Mouse (Mus musculus) left cerebral cortex, adult 8-10 months (tissue): ENCODE data around the gene Piwil4. TPM values are rescaled to one million over a fixed set of nuclear protein-coding genes. Genes with fewer than 3 reads are reported as not detected.
"Not testable (repeated sequence)": the region's sequence is repeated elsewhere in the genome, so short reads cannot be mapped to it uniquely, and the experiment has no call there.

Source experiments
- DNase-seq, 2 experiments: peaks; one replicate each; pipeline ENCODE4 v3.0.0; 2022; ENCODE audit warnings: low spot score in 2 of 2
- total RNA-seq, 4 experiments: library from RNA; stranded (reverse); gene quantifications; 2 replicates each; pipeline ENCODE4 v1.2.4; 2022

Gene Piwil4
- total RNA-seq, 4 experiments from 2014 or later, result not detected

DNA sequence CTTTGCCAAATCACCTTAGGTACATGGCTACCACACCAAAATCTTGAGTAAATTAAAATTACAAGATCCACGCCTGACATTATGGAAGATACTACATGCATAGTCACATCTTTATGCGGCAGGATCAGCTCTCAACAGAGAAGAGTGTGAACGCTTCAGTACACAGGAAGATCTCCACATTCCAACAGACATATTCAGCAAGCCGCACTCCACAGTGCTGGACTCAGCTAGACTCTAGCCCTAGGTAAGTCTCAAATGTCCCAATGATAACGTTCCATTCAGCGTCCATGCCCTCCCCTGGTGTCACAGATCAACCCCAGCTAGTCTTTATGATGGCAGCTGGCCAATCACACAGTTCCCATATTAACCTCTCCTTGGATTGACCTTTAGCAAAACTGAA is 14.5 kb downstream of the Piwil4 start:
- DNase-seq, result no peak

DNA sequence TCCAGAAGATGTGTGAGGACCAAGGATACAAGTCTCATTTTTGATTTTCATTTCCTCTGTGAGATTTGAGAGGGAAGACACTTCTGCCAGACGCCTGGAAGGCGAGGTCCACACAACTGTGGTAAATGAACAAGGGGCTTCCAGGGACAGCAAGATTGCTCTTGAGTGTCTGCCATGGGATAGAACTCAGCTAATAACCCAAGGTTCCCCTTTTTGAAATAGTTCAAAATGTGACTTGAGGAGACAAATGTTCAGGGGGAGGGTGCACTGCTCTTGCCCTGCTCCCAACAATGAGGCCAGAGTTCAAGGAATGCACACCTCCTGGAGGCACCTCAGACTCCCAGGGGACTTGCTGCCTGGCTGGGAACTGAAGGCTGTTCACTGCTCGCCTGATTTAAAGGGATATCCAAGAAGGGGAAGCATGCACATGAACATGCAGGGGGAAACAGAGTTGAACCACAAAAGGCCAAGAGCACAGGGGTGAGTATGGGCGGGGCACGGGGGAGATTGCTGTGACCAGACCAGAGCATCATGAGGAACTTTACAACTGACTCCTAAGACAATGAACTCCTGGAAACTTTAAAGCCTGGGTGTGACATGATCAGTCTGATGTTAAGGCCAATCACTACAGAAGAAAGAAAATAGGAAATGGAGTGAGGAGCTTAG is 15.6 kb downstream of the Piwil4 start:
- no peak for DNase-seq

DNA sequence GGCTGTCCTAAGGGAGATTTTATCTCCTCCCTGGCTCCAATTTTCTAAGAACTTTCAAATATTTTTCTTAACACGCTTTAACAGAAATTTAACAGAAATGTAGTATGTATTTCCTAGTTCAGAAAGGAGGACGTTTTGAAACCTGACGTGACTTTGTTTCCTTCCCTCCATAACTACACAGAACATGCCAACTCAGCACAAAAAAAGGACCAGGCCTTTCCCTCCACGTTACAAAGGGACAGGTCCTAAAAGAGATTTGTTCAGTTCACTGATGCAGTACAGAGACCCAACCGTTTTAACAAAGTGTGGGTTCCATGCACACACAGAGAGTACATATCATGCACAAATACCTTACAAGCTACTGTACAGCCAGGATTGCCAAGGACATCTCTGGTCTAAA is 18.9 kb downstream of the Piwil4 start:
- DNase-seq, result no peak

DNA sequence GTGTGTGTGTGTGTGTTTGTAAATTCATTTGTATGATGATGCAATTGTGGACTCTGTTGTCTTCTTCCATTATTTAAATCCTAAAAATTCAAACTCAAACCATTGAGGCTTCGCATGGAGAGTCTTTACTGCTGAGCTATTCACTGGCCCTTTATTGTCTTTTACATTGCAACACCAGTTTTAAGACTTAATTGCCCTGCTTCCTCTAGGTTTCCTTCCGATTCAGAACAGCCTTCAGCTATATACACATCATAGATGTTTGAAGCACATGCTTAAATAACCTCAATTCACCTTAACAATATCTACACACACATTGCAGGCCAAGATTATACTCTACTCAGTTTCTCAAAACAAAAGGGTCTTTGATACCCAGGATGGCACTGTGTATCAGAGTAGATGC is 20.1 kb downstream of the Piwil4 start:
- no peak for DNase-seq

DNA sequence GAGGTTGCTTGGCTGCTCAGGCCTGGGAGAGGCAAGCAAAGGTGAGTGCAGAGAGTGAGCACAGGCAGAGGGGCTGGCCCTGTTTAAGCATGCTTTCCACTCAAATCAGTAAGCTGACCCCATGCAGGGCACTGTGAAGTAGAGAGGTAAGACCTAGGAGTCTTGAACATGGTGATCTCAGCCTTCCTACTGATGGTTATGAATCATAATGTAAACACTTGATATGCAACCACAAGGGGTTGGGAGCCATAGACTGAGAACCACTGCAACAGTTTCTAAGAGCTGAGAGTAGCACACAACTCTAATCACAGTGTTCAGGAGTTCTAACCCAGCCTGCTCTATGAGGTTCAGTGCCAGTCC is 22.2 kb downstream of the Piwil4 start:
- DNase-seq, result no peak

DNA sequence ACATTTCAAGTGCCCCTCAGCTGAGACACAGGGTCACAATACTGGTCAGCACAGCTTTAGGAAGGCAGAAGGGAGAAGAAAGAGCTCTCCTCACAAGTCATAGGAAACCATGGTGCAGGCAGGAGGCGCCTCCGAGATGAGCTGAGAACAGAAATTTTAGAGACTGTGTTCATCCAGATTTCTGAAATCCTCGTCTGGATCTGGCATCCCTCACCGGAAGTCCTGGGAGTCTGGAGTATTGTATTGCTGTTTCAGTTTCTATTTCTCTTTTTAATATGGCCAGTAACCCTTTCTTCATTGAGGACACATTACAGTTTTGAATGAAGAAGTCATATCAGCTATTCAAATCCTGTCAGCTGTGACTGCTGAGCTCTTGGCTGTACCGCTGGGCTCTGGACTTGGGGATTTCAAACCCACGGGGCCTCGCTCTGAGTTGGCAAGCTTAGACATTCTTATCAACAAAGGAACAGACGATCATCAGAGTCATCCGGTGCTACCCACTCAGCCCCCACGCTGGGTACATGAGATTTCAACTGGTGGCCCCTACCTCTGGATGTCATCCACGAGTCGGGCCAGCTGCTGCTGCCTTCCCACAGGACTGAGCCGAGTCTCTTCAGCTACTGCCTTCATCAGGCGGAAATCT is 22.7 kb downstream of the Piwil4 start:
- no peak for DNase-seq

DNA sequence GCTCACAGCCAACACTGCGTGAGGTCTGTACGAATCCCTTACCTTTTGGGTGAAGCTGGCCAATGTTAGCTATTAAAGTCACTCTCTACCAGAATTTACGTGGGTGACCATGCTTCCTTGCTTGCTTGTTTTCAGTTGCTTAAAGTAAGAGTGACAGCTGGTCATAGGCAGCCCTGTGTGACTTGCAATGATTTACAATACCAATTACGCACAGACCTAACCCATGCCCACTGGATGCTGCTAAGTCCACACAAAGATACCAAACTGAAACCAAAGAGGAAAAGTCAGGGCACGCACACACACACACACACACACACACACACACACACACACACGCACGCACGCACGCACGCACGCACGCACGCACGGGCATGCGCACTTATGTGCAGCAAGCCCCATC is 25.3 kb downstream of the Piwil4 start:
- no peak for DNase-seq

DNA sequence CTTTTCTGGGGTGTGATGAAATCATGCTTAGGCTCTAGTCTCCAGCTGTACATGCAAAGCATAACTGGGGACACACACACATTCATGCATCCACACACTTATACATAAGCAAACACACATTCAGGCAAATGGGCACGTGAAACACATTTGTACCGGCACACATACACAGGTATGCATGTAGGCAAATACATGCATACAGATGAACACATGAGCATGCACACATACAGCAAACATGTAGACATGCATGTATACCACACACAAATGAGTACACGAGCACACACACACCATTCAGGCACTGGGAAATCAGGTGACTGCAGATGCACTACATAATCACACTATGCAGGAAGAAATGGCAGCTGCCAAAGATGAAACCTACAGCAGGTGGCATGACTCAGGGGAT is 29.6 kb downstream of the Piwil4 start:
- DNase-seq, result no peak

DNA sequence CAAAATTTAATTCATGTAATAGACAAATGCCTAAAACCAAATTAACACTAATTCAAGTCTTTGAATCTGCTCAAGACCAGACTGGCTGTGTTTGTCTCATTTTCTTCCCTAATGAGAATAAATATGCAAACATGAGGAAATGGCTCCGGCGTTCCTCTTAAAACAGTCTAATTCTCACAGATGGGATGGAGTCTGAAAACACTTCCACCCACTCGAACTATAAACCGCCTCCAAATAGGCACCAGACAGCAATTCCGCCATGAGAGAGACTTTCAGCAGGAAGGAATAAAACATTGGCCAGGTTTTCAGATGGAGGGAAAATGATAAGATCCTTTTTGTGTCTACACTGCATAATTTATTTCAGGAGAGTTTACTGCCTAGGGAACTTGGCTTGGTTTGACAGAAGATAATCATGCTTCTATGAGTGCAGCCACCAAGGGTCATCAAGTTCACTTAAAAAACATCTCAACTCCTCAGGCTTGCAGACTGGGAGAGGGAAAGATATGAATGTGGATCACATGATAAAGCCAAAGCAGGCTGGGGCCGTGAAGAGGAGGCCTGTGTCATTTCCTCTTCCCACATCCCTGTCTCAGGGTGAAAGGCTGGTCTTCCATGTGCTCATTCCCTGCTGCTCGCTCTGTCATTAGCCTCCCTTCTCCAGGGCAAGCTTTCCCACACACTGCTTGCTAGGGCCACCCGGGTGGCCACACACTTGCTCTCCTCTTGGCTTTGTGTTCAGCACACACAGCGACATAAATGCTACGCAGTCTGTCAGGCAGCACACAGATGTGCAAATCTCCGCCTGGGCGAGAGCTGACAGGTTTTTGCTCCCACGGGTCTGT is 35.0 kb downstream of the Piwil4 start:
- DNase-seq, result peak in 1 of 2 experiments; percentile 24

DNA sequence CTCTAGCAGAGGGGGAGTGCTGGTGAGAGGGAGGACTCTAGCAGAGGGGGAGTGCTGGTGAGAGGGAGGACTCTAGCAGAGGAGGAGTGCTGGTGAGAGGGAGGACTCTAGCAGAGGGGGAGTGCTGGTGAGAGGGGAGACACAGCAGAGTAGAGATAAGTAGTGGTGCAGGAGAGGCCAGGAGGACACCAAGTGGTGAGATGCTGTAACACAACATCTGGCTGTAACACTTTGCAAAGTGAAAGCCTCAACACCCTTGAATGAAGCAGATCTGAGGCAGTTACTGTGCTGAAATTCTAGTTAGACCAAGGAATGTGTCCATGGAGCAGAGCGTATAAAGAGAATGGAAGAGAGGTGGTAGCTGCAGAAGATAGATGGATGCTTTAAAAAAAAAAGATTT is 39.7 kb downstream of the Piwil4 start:
- DNase-seq, result not testable (repeated sequence)

DNA sequence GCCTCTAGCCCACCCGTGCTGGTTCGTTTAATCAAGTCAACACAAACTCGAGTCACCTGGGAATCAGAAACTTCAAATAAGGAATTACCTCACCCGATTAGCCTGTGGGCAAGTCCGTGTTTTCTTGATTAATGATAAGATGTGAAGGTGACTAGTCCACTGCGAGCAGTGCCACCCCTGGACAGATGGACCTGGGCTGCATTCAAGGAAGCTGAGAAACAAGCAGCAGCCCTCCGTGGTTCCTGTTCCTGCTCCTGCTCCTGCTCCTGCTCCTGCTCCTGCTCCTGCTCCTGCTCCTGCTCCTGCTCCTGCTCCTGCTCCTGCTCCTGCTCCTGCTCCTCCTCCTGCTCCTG is 41.3 kb downstream of the Piwil4 start:
- DNase-seq, result no peak

DNA sequence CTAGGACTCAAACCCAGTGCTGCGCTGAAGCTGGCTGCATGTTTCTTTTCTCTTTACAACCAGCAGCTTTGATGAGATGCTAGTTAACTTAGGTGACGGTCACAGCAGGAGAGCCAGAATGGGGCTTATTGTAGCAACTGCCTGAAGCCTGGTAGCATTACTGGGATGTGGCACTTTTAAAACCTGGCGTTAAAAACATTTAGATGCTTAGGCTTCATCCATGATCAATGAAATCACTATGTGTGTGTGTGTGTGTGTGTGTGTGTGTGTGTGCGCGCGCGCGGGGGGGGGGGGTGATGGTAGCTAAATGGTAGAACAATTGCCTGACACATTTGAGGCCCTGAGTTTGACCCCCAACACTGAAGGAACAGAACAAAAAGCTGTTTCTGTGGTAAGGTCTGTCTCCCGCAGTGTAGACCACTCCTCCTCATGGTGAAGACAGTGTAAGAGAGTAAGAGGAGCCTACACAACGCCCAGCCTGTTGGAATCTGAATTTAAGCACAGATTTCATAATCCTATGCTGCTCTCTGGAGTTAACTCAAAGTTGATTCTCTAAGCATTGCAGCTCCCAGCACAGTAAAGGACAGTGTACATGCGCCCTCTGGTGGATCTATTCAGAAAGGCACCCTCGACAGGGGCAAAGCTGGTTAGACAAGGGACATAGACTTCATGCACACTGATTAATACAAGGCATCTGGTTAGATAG is 41.8 kb downstream of the Piwil4 start:
- DNase-seq, result peak; percentile 66 to 90

DNA sequence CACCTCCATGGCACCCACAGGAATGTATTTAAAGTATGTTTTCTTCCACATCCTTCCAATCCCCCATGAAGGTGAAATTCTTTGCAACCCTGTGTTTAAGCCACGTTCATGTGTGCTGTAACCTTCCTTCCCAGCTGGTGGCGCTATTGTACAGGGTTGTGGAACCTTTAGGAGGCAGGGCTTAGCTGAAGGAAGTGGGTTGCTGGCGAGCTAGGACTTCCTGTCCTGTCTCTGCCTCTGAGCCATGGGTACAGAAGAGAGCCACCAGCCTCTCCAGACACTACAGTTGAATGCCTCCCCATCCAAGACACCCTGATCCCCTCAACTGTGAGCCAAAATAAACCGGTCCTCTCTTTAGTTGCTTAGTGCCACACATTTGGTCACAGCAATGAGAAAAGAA is 42.6 kb downstream of the Piwil4 start:
- no peak for DNase-seq

DNA sequence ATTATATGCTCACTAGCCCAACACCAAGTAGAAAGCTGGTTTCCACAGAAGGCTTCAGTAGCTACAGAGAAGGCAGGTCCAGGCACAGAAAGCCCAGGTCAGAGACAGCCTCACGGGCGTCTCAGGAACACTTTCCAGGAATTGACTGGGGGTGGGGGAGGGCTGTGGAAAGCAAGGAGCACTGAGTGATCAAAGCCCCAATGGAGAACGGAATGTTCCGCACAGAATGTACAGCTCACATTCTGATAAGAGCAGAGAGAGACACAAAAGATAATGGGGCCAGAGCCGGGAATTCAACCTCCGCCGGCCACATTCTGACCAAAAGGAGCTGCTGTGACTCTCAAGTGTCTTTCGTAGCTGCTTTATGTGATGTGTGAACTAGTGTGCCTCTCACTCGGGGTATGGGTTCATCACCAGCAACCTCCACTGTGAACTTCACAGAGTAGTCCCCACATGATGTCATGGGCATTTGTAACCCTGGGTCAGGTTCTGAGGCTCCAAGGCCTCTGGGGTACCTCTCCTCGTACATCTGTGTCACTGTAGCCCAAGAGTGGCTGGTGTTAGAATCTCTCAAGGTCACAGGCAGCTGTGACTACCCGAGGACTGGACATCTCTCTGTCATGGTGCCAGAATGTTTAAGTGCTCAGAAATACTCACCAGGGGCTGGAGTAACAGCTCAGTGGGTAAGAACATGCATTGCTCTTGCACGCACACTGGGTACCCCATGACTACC is 51.0 kb downstream of the Piwil4 start:
- no peak for DNase-seq

DNA sequence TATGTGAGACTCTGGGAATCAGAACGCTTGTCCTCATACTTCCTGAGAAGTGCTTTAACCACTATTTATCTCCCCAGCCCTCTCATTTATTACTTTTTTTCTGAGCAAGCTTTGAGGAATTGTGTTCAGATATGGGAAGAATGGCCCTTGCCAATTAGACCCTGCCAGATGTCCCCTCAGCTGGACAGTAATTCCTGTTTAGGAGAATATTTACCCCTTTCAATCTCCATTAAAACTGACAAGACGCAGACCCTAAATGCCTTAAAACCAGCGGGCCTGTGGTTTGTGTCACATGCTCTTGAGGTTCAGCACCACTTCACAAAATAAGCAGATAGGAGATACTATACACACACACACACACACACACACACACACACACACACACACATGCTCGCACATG is 56.2 kb downstream of the Piwil4 start:
- DNase-seq, result no peak

DNA sequence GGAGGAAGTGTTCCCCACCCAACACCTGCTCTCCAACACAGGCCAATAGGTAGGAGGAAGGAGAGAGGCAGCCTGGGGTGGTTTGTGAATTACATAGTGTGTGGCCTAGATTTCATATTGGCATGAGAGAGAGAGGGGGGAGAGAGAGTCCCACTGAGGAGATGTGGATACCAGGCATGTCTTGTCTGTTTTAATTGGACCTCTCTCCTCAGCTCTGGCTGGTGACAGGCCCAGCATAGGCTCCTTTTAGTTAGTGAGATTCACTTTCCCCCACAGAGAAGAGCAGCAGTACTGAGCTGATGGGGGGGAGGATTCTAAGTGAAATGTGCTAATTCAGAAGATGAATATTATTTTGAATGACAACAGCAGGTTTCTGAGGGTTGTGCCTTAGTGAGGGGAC is 57.8 kb downstream of the Piwil4 start:
- no peak for DNase-seq

DNA sequence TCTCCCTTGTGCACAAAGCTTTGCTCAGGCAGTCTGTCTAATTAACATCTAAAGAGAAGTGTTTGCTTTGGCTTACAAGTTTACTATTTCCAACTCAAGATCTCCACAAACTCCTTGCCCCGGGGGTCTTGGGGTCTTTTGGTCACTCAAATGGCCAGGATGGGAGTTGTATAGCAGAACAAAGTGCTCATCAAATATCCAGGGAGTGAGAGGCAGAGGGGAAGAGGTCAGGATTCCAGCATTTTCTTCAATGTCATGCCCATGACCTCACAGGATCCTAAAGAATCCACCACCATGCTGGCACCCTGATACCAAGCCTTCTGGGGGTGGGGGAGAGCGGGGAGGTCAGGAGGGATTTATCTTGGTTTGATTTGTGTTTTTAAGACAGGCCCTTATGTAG is 59.9 kb downstream of the Piwil4 start:
- no peak for DNase-seq

DNA sequence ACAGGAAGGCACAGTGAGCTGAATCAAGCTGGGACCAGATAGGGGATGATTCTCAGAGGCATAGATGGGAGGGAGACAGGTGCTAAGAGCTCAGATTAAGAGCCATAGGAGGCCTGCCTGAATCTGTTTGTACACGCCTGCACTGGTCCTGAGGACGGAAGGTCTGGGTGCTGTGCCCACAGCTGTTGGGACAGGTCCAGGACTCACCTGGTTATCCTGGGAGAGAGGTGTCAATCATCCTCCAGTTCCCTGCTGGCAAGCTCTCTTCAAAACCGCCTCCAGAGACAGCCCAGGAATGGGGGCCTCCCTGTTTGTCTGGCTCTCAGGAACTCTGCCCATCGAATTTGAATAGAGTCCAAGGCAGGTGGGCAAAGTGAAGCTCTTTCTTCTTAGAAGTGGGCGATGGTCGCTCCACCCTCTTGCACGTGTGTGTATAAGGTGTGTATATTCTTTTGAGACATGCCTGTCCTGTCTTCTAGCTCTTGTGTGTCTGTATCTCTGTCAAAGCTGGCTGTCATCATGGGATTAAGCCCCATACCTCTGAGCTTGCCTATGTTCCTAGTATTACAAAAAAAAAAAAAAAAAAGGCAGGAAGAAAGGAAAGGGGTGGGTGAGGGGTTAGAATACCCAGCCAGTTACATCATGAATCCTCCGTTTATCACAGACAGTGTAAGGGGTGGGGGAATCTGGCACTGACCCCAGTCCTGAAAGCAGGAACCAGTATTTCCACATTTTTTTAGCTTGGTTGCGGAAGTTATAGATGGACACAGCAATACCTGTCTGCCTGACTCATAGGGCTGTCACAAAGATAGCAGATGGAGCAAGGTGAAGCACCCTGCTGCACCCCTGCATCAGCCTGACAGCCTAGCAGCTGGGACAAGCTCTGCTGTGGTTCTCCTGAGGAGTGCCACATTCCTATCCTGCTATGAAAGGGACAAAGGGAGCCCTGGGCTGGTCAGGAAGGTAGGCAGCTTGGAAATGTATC is 64.5 kb downstream of the Piwil4 start:
- no peak for DNase-seq

DNA sequence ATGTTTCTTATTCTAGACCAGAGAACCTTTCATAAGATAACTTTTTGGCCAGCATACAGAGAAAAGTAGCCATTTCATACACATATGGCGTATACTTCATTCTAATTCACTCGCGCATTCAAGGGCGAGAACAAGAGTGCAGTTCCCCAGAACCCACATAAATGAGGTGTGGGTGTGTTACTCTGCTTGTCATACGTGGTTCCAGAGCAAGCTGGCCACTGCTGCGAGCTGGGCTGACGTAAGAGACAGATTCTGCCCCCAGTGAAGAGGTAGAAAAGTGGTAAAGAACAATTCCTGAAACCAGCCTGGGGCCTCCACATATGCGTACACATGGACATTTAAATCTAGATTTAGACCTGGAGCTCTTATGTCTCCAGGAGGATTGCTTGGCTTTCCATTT is 66.0 kb downstream of the Piwil4 start:
- DNase-seq, result no peak

DNA sequence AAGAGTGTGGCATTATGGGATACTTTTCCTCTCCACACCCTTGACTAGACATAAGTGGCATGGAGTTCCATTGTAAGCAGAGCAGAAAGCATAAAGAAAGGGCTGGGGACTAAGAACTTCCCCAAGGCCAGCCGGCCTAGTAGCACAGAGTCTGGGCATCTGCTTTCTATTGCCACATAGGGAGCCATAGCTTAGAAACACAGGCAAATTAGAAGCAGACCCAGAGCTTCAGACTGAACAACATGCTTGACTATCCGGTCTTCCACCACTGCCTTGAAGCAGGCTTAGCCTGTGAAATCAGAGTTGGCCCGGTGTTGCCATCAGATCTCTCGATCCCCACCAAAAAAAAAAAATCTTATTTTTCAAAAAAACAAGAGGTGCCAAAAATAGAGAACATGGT is 67.4 kb downstream of the Piwil4 start:
- DNase-seq, result no peak
